Mouse (Mus musculus) spleen, embryonic (tissue): ENCODE data around the gene Nrg4.

Experiments used
- CTCF ChIA-PET: fragments of 350-600 bp; sonication (Branson Sonifier 250); formaldehyde crosslinking; loops from one replicate; lab custom pipeline; 2022; lab: Charles Lee

The Nrg4 gene

DNA sequence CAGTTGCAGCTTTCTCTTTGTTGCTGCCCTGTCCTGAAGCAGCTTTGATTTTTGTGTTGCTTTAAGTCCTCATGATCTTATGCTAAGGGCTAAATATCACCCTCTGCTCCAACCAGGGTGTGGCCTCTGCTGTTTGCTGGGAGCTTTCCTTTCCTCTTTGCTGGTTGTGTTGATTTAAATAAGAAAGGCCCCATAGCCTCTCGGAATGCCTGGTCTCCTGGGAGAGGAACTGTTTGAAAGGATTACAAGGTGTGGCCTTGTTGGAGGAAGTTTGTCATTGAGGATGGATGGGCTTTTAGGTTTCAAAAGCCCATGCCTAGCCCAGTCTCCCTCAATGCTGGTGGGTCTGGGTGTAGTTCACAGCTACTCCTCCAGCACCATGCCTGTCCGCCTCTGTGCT is 110.6 kb downstream of the Nrg4 start:
- CTCF ChIA-PET: no interaction called here

DNA sequence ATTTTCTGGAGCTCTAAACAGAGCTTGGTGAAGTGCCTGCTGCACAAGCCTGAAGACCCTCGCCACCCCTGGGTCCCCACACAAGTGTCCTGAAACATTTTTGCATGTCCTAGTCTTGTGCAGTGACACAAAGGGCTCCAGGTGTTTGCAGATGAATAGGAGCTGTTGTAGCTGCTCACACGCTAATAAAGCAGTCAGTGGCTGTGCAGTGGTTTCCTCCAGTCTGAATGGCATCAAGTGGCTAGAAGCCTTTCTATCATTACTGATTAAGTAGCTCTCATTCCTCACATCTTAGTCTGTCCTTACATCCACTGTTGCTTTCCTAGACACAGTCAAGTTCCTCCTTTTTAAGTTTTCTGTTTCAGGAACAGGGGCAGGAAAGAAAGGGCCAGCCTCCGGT is 111.0 kb downstream of the Nrg4 start:
- CTCF ChIA-PET: no interaction called here

DNA sequence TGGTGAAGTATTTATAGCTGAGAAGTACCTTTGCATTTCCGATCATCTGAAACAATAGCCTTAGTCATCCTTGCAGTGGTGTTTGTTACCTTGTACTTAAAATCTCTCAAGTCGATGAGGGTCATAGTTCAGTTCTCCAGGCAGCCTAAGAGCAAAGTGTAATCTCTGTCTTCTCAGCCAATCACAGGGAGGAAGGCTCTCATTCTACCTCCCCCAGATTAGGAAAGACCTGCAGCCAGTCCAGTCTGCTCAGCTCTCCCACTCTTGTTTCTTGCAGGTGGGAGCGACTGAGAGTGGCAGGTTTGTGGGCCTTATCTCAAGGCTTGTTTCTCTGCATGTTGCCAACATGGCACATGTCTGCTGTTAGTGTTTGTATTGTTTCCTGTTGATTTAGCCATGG is 111.6 kb downstream of the Nrg4 start:
- CTCF ChIA-PET: no interaction called here

DNA sequence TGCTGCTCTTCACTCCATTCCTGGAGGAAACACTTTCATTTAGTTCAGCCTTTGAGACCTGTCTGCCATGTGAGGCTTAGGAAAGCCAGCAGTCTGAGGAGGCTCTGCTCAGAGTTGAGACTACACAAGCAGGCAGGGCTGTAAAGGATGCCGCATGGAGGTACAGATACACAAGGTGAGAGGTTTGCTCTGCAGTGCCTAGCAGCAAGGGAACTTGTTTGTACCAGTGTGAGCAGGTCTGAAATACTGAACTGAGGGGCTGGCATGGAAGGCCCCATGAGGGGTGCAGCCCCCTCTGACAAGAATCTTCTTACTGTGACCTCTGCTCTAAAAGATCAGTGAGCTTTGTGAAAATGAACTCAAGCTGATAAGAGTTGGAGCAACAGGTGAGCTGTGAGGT is 113.2 kb downstream of the Nrg4 start:
- CTCF ChIA-PET: no interaction called here

DNA sequence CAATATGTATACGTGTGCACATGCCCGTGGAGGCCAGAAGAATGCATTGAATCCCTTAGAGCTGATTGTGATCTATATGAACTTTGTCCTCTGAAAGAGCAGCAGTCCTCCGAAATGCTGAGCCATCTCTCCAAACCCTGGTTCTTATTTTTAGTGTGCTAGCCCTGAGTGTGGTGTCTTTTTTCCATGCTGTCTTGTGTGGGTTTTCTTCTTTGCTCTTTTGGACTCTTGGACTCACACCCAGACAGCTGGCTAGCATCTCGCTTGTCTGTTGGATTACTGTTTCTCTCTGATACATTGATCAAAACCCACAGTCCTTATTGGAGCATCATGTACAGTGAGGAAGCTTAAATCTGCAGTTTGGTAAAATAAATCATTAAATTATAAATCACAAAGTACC is 115.0 kb downstream of the Nrg4 start:
- CTCF ChIA-PET: no interaction called here

DNA sequence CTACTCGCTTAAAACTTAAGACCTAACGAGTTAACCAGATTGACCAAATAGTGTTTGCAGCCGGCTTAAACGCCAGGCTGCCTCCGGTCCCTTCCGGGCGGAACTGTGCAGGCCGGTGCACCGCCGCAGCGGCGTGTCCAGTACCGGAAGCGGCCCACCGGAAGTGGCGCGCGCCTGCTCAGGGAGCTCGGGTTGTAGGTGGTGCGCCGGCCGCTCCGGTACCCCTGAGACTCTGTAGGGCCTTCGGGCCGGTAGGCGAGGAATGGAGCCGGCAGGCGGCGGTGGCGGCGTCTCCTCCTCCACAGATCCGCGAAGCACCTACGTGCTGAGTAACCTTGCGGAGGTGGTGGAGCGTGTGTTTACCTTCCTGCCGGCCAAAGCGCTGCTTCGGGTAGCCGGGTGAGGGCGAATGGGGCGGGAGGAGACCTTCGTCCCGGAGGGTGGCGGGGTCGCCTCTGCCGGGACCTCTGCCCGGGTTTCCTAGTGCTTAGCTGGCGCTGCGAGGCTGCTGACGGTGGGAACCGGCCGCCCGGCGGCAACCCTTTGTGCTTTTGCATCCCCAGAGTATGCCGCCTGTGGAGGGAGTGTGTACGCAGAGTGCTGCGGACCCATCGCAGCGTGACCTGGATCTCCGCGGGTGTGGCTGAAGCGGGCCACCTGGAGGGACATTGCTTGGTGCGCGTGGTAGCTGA is 117.7 kb downstream of the Nrg4 start, which contains the start of gene Fbxo22:
Fbxo22 (plus strand) TSS at position 136 of the 692 bp plus-strand sequence.
- CTCF ChIA-PET: no interaction called here

DNA sequence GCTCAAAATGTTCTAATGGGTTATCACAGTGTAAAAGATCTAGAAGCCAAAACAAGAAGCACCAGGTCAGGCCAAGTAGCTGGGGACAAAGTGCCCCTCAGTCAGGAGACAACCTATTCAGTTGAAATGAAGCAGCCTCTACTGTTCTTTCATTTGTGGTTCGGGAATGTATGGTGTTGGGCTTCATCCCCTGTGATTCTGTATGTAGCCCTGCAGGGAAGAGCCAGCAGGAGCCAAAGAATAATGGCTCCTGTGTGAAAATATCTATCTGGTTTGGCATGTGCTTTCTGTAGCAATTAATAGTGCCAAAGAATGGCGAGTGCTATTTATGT is 118.2 kb downstream of the Nrg4 start:
- CTCF ChIA-PET: no interaction called here

DNA sequence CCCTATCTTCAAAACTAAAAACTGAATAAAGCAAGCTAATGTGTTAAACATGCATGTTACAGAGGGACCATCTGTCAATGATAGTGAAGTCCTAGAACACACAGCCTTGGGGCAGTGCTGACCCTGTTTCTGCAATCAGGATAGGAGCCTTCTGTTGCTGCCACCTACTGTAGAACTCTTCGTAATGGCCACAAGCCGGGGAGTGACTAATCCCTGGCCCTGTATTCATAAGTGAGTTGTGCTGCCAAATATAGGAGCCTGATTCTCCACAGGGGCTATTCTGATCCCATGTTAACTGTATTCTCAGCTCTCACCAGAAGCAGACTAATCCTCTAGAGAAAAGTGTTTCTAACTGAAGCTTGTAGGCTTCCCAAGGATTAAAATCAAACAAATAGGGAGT is 127.3 kb downstream of the Nrg4 start:
- CTCF ChIA-PET: interaction anchor here (0.6 kb wide), 1 partner anchor 43 kb away, joined by 3 read pairs; no protein-coding TSS in a partner anchor

DNA sequence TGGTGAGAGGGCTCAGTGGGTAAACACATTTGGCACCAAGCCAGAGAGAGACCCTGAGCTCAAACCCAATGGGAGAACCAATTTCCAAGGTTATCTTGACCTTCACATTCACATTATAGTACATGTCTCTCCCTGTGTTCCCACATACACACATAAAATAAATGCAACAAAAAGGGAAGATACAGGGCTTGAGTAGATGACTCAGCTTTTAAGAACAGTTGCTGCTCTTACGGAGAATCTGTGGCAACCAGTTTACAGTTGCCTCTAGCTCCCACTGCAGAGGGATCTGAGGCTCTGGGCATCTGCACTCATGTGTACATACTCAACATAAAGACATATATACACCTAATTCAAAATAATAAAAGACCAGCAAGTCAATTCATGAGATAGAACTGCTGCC is 128.4 kb downstream of the Nrg4 start:
- CTCF ChIA-PET: no interaction called here

DNA sequence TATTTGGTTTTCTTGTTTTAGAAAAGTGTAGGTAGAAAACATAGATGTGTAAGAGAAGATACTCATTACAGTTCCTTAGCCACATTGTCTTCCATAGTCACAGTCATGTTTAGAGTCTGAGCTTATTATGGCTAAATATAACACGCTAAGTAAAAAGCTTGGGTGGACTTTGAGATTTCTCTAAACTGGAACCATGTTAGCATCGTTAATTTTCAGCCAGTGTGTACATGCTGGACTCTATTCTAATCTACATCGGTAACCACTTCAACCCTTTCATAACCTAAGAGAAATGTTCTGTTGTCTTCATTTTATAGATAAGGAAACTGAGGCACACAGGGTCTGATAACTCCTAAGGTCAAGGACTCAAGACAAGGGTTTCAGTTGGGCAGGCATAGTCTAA is 130.8 kb downstream of the Nrg4 start:
- CTCF ChIA-PET: no interaction called here

DNA sequence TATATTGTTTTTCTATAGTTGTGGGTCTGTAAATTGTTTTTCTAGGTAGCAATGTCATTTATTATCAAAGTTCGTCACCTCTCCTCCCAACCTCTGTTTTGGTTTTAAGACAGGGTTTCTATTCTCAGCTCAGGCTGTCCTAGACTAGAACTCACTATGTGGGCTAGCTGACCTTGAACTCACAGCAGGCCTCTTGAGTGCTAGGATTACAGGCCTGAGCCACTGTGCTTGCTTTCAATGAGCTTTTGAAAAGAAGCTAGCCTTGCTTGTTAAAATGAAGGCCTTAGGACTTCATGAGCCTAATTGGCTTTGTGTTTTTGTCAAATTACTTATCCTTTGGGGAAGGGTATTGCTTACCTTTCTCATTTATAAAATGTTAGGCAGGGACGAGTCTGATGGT is 152.4 kb downstream of the Nrg4 start:
- CTCF ChIA-PET: no interaction called here

DNA sequence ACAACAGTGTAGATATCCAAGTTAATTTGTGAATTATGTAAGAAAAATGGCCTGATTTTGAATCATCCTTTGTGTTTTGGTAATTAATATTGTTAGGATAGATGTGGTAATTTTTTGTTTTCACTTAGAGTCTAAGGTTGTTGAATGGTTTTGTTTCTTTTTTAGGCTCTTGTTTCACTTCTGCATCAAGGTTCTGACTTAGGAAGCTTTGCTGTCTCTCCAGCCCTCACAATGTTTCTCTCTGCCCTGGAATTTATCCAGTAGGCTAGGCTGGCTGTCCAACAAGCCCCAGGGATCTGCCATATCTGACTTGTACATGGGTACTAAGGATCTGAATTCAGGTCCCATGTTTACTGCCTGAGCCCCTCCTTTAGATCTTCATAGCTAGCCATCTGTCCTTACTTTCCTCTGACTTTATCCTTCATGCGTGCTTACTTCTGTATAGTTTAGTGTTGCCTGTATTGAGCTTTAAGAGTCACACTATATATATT is 154.4 kb downstream of the Nrg4 start:
- CTCF ChIA-PET: interaction anchor here (0.7 kb wide), 1 partner anchor 1795 kb away, joined by 3 read pairs; no protein-coding TSS in a partner anchor

DNA sequence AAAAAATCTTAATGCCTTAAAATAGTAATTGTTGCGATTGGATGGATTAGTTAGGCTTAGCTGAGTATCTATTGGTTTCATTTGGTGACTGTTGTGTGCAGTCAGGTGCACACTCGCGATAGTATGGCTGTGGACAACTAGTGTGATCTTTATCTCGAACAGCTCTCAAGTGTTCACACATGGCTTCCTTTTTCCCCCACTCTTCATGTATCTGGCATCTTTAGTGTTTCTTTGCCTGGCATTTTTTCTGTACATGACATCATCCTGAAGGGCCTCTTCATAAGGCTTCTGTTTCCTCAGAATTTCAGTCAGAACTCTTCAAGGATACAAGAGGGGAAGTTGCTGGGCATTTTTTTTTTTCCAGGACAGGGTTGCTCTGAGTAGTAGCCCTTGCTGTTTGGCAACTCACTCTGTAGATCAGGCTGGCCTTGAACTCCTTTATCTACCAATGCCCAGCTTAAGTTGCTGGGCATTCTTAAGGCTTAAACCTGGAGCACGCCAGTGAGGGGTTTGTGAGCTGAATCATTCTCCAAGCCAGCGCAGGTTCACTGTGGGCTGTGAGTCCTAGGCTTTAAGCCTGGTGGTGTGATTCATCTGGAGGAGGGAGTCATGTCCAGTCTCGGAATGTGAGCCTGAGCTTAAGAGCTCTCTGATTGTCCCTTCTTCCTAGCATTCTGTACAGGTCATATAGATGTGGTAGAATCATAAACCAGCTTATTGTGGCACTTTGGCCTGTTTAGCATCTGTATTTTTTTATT is 155.8 kb downstream of the Nrg4 start:
- CTCF ChIA-PET: no interaction called here
